Mouse (Mus musculus) olfactory bulb, adult 2 months (tissue): ENCODE results near the gene Mtfp1.

Experiments
- CTCF ChIP-seq: fragments of 200-500 bp; IDR thresholded peaks from 2 replicates; pipeline ENCODE4 v1.5.1; 2012; ENCODE audit warnings: low read depth, mild to moderate bottlenecking, low read length, moderate library complexity; ENCODE audit not compliant: insufficient read depth
- POLR2A ChIP-seq: fragments of 200-500 bp; IDR thresholded peaks from 2 replicates; pipeline ENCODE4 v1.6.1; 2012; ENCODE audit warnings: mild to moderate bottlenecking, low read depth, low read length, moderate library complexity; ENCODE audit not compliant: insufficient read depth

GRCm38 (mm10) chr11:4076633-4077032, 18.6 kb downstream of the Mtfp1 start:
- TF ChIP-seq CTCF, result no peak
- no peak for TF ChIP-seq POLR2A
